Mouse (Mus musculus) cortical plate, adult 2 months (tissue): ENCODE data around the gene Gm19426. TPM values are rescaled to one million over a fixed set of nuclear protein-coding genes. Genes with fewer than 3 reads are reported as not detected.
A peak's percentile ranks its signal among the peaks of the same experiment; 100 is the strongest.

Experiments
- H3K27ac ChIP-seq: fragments of 200-500 bp; 2 replicates; pipeline ENCODE4 v1.5.1; 2012; ENCODE audit warnings: low read length, control low read depth, inconsistent platforms; ENCODE audit not compliant: insufficient read depth
- H3K4me1 ChIP-seq: fragments of 200-500 bp; 2 replicates; pipeline ENCODE4 v1.6.1; 2011; ENCODE audit warnings: low read length; ENCODE audit not compliant: control insufficient read depth, insufficient read depth
- H3K4me3 ChIP-seq: fragments of 200-500 bp; 2 replicates; pipeline ENCODE4 v1.5.1; 2011; ENCODE audit warnings: mild to moderate bottlenecking, low read length, control low read depth; ENCODE audit not compliant: insufficient read depth
- CTCF ChIP-seq: fragments of 200-500 bp; IDR thresholded peaks from 2 replicates; pipeline ENCODE4 v1.5.1; 2011; ENCODE audit warnings: mild to moderate bottlenecking, control low read depth, low read length; ENCODE audit not compliant: insufficient read depth; ENCODE audit errors: extremely low read depth
- POLR2A ChIP-seq: fragments of 200-500 bp; IDR thresholded peaks from 2 replicates; pipeline ENCODE4 v1.6.1; 2011; ENCODE audit warnings: mild to moderate bottlenecking, low read length, control low read depth; ENCODE audit not compliant: insufficient read depth; ENCODE audit errors: extremely low read depth
- polyA plus RNA-seq: library from polyadenylated mRNA; depleted of rRNA; stranded (reverse); fragments of >200 nt; gene quantifications from 2 replicates; pipeline ENCODE4 v1.2.3, GENCODE M21; 2012

Gene Gm19426
- polyA plus RNA-seq, 1 experiment: 1.4 TPM

GRCm38 (mm10) chr2:84775241-84775640 is 31.8 kb upstream of the Gm19426 start, which contains the start of gene Serping1:
Gene Serping1 (minus strand): TSS chr2:84775444.
- no peak for TF ChIP-seq POLR2A
- no peak for TF ChIP-seq CTCF
- 0 out of 2 replicates have a peak within 1 kb of the TSS, but pooled peaks have one; percentile 1 for H3K4me3 ChIP-seq
- H3K4me1 ChIP-seq: no peaks in the 10 kb centered on the region
- no peak within 1 kb of the TSS for H3K27ac ChIP-seq

DNA sequence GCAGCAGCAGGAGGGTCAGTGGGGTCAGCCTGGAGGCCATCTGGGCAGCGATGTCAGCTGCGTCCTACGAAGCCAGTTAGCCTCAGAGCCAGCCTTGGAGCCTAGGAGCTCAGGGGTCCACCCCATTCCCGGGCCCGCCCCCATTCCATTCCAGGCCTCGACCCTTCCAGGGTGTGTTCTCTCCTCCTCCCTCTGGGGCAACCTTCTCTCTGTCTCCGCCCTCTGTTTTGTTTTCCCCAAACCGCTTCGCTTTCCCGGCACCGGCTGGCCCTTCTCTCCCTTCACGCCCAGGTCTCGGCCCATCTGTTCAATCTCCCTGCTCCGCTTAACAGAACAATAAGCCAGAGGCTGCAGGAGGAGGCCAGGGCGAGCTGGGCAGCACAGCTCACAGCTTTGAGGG is 31.3 kb upstream of the Gm19426 start:
- TF ChIP-seq POLR2A (no peak), CTCF (no peak)
- Histone ChIP-seq H3K4me1 (no peaks in the 10 kb centered on the region), H3K27ac (no peak overlapping the region), H3K4me3 (0 out of 2 replicates have a peak overlapping the region, but pooled peaks have one; percentile 1)

DNA sequence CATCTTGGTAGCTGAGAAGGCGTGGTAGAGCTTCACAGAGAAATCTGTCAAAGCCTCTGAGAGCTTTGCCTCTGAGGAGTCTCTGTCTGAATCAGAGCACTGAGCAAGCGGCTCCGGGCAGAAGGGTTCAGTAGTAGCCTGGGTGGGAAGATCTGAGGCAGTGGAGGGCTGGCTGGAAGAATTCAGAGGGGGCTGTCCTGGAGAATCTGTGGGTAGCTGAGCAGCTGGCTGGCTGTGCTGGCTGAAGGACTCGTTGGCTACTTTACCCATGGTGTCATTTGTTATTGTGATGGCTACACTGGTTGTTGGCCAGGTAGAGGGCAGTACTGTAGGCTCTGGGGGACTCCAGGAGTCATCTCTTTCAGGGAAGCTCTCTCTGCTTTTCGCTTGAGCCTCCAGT is 29.7 kb upstream of the Gm19426 start:
- Histone ChIP-seq H3K27ac (no peak overlapping the region), H3K4me1 (no peaks in the 10 kb centered on the region), H3K4me3 (no peak overlapping the region)
- no peak for TF ChIP-seq POLR2A
- TF ChIP-seq CTCF: no peak

- TF ChIP-seq POLR2A: no peak
- TF ChIP-seq CTCF: no peak
- Histone ChIP-seq H3K27ac (no peak overlapping the region), H3K4me3 (no peak overlapping the region), H3K4me1 (no peaks in the 10 kb centered on the region)
These were observed 29.0 kb upstream of the Gm19426 start for GRCm38 (mm10) chr2:84772454-84772853.

DNA sequence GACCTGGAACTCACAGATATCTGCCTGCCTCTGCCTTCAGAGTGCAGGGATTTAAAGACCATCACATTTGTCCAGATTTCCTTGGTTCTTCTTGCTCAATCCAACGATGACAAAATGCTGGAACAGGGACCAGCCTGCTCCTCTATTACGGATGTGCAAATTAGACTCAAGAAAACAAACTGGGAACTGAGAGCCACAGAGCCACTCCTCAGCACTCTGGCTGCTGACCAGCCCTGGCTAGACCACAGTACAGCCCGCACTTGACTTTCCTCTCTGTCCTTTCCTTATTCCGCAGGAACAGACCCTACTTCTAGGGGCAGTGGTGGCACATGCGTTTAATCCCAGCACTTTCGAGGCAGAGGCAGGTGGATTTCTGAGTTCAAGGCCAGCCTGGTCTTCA is 27.0 kb upstream of the Gm19426 start:
- H3K27ac ChIP-seq: no peak overlapping the region
- H3K4me1 ChIP-seq: no peaks in the 10 kb centered on the region
- no peak overlapping the region for H3K4me3 ChIP-seq
- TF ChIP-seq POLR2A (no peak), CTCF (no peak)

DNA sequence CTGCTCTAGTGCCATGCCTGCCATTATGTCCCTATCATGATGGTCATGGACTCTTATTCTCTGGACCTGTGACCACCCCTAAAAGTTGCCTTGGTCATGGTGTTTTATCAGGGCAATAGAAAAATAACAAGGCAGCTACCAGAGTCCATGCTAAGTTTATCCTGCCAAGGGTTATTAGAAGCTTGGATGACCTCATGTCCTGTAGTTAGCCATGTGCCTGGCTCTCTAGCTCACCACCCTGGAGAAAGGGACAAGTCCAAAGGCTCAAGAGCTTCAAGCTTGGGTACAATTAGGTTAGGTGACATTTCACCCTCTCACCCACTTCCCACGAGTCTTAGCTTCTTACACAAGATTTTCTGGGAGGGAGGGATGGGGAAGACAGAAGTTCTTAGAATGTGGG is 19.4 kb upstream of the Gm19426 start:
- TF ChIP-seq CTCF: no peak
- TF ChIP-seq POLR2A: no peak
- Histone ChIP-seq H3K4me3 (no peak overlapping the region), H3K4me1 (no peaks in the 10 kb centered on the region), H3K27ac (no peak overlapping the region)

DNA sequence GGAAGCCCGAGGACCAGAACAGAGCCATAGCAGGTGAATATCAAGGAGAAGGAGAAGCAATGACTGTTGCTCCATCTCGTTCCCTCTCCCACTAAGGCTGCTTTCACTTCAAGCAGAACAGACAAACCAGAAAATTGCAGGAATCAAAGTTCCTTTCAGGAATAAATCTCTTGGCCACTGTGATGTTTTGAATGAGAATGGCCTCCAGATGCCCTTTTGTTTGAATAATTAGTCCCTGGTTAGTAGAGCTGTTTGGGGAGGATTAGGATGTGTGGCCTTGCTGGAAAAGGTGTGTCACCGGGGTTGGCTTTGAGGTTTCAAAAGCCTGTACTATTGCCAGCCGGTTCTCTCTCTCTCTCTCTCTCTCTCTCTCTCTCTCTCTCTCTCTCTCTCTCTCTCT is 18.8 kb upstream of the Gm19426 start:
- no peak for TF ChIP-seq CTCF
- no peak for TF ChIP-seq POLR2A
- Histone ChIP-seq H3K4me3 (no peak overlapping the region), H3K4me1 (no peaks in the 10 kb centered on the region), H3K27ac (no peak overlapping the region)

DNA sequence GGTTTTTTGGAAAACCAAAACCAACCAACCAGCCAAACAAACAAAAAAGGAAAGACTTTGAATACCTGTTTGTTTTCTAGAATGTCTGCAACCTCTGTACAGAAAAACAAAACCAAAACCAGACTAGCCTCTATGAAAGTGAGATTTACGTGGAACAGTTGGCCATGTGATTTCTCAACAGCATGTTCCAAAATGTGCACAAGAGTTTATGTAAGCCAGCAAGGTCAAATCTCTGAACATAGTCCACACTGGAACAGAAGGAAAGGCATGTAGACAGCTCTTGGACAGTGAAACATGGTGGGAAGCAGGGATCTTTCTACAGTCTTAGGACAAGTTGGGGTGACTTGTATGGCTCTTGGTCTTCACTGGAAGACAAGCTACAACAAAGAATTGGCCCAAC is 18.4 kb upstream of the Gm19426 start:
- TF ChIP-seq CTCF (no peak), POLR2A (no peak)
- Histone ChIP-seq H3K4me1 (no peaks in the 10 kb centered on the region), H3K4me3 (no peak overlapping the region), H3K27ac (no peak overlapping the region)

DNA sequence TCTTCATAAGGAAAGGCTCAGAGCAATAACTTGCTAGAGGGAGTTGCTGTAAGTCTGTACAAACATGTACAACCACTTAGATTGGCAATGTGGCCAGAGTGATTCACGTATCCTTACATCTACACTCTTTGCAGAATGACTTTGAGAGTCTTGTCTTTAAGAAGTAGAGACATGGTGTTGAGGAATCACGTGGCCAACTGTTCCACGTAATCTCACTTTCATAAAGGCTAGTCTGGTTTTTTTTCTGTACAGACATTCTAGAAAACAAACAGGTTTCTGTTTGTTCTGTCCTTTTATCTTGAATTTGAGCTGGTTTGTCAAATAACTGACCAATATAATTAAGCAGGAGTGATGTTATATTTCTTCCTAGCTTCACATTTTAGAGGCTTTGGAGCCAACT is 17.9 kb upstream of the Gm19426 start:
- Histone ChIP-seq H3K4me3 (no peak overlapping the region), H3K27ac (no peak overlapping the region), H3K4me1 (no peaks in the 10 kb centered on the region)
- TF ChIP-seq CTCF (no peak), POLR2A (no peak)

DNA sequence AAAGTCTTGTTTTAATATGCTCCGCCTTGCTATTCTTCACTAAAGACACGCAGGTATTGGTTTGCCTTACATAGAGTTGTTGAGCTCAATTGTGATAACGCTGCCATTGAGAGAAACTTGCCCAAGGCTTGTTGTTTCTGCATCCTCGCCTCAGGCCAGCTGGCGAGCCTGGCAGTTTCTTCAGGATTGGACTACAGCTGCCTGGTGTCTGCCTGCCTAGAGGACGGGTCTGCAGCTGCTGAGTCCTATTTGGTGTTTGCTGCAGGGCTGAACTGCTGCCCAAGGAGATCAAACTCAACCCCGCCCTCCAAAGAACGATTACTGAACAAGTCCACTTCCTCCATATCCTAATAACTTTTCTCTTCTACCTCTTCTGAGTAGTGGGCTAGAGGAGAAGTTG is 17.3 kb upstream of the Gm19426 start:
- TF ChIP-seq POLR2A (no peak), CTCF (no peak)
- H3K27ac ChIP-seq: no peak overlapping the region
- H3K4me1 ChIP-seq: no peaks in the 10 kb centered on the region
- H3K4me3 ChIP-seq: no peak overlapping the region

GRCm38 (mm10) chr2:84758542-84759127 is 15.2 kb upstream of the Gm19426 start:
- TF ChIP-seq CTCF (peak; percentile 47; the same call in 1 of the 2 replicates), POLR2A (no peak)

More at GRCm38 (mm10) chr2:84758542-84759127, 15.2 kb upstream of the Gm19426 start:
- H3K27ac ChIP-seq: no peak overlapping the region
- no peak overlapping the region for H3K4me3 ChIP-seq
- no peaks in the 10 kb centered on the region for H3K4me1 ChIP-seq
